Mouse (Mus musculus): ENCODE measurements around the gene Prkn. TPM values are rescaled to one million over a fixed set of nuclear protein-coding genes. Genes with fewer than 3 reads are reported as not detected.

The Prkn gene
- polyA plus RNA-seq, 1 experiment from 2014 or later: 2.2 TPM

- no peak overlapping the region for H3K27ac ChIP-seq (ENCODE audit: low read length)
- no peak for ATAC-seq (ENCODE audit: insufficient read depth, low FRiP score)
- no peak overlapping the region for H3K4me2 ChIP-seq (ENCODE audit: low read depth, low read length)
- H3K27me3 ChIP-seq (ENCODE audit: control insufficient read depth, insufficient read depth, low read length): no peaks in the 10 kb centered on the region
- H3K9me3 ChIP-seq (replicated peaks; ENCODE audit: control insufficient read depth, low read length): no peaks in the 10 kb centered on the region
- no peaks in the 10 kb centered on the region for H3K4me1 ChIP-seq (ENCODE audit: control insufficient read depth, insufficient read depth, low read length)
- no peak overlapping the region for H3K4me3 ChIP-seq (replicated peaks; ENCODE audit: low read length)
- WGBS: 71% methylated on average over 2 of the region's 2 CpGs
- no peaks in the 10 kb centered on the region for H3K36me3 ChIP-seq (ENCODE audit: control insufficient read depth, insufficient read depth, low read length)
- no peak overlapping the region for H3K9ac ChIP-seq (ENCODE audit: low read length)
These were observed 562.2 kb downstream of the Prkn start for GRCm38 (mm10) chr17:11402225-11402875.

- no peaks in the 10 kb centered on the region for H3K36me3 ChIP-seq (ENCODE audit: control insufficient read depth, insufficient read depth, low read length)
These were observed 571.2 kb downstream of the Prkn start for GRCm38 (mm10) chr17:11411414-11411813.

DNA sequence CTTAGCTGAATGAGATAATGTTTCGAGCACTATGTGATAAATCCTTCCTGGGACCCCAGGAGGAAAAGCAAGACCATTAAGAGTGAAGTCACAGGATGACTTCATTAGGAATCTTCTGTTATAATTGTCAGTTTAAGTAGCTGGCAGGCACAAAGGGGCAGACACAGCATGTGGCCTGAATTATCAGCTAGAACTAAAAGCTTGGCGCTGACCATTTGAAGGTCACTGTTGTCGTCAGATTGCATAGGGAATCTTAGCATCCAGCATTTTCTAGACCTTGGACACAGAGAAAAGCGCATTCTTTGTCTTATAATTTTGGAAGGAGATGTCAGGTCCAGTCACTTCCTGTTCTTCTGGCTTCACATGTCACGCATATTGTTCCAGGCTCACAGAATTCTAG is 573.5 kb downstream of the Prkn start:
- WGBS: 78% methylated on average over 5 of the region's 5 CpGs

More at GRCm38 (mm10) chr17:11411414-11411813, 571.2 kb downstream of the Prkn start:
- Histone ChIP-seq H3K9me3 (replicated peaks; ENCODE audit: control insufficient read depth, low read length) (no peaks in the 10 kb centered on the region), H3K27ac (ENCODE audit: low read length) (no peak overlapping the region), H3K4me1 (ENCODE audit: control insufficient read depth, insufficient read depth, low read length) (no peaks in the 10 kb centered on the region), H3K4me2 (ENCODE audit: low read depth, low read length) (no peak overlapping the region), H3K9ac (ENCODE audit: low read length) (no peak overlapping the region), H3K4me3 (replicated peaks; ENCODE audit: low read length) (no peak overlapping the region), H3K27me3 (ENCODE audit: control insufficient read depth, insufficient read depth, low read length) (no peaks in the 10 kb centered on the region)
- WGBS: 41% methylated on average over 10 of the region's 10 CpGs
- no peak for ATAC-seq (ENCODE audit: insufficient read depth, low FRiP score)

DNA sequence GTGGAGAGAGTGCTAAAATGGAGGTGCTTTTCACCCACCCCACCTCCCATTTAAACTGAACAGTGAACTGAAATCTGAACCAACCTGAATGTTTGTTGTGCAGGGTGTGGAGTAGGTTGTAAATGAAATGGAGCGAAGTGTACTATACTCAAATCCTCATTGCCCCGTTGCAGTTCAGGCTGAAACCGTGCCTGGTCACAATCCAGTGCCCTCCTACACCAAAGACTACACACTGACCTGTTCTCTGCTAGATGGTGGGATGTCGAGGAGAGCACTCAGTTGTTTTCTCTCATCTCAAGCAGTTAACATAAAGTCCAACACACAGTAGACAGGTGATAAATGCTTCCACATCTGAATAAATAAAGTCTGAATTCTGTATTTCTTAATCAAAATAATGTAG is 574.1 kb downstream of the Prkn start:
- no peak overlapping the region for H3K27ac ChIP-seq (ENCODE audit: low read length)
- no peak overlapping the region for H3K9ac ChIP-seq (ENCODE audit: low read length)
- no peaks in the 10 kb centered on the region for H3K36me3 ChIP-seq (ENCODE audit: control insufficient read depth, insufficient read depth, low read length)
- H3K27me3 ChIP-seq (ENCODE audit: control insufficient read depth, insufficient read depth, low read length): no peaks in the 10 kb centered on the region
- H3K9me3 ChIP-seq (replicated peaks; ENCODE audit: control insufficient read depth, low read length): no peaks in the 10 kb centered on the region
- H3K4me1 ChIP-seq (ENCODE audit: control insufficient read depth, insufficient read depth, low read length): no peaks in the 10 kb centered on the region
- 67% methylated on average over 4 of the region's 4 CpGs for WGBS
- ATAC-seq (ENCODE audit: insufficient read depth, low FRiP score): no peak
- H3K4me2 ChIP-seq (ENCODE audit: low read depth, low read length): no peak overlapping the region
- no peak overlapping the region for H3K4me3 ChIP-seq (replicated peaks; ENCODE audit: low read length)

More for the DNA sequence above, 573.5 kb downstream of the Prkn start:
- no peaks in the 10 kb centered on the region for H3K36me3 ChIP-seq (ENCODE audit: control insufficient read depth, insufficient read depth, low read length)
- no peak overlapping the region for H3K27ac ChIP-seq (ENCODE audit: low read length)
- no peaks in the 10 kb centered on the region for H3K4me1 ChIP-seq (ENCODE audit: control insufficient read depth, insufficient read depth, low read length)
- H3K4me3 ChIP-seq (replicated peaks; ENCODE audit: low read length): no peak overlapping the region
- no peaks in the 10 kb centered on the region for H3K9me3 ChIP-seq (replicated peaks; ENCODE audit: control insufficient read depth, low read length)
- no peak overlapping the region for H3K4me2 ChIP-seq (ENCODE audit: low read depth, low read length)
- ATAC-seq (ENCODE audit: insufficient read depth, low FRiP score): no peak
- H3K27me3 ChIP-seq (ENCODE audit: control insufficient read depth, insufficient read depth, low read length): no peaks in the 10 kb centered on the region
- H3K9ac ChIP-seq (ENCODE audit: low read length): no peak overlapping the region

- no peak for ATAC-seq (ENCODE audit: insufficient read depth, low FRiP score)
- Histone ChIP-seq H3K36me3 (ENCODE audit: control insufficient read depth, insufficient read depth, low read length) (no peaks in the 10 kb centered on the region), H3K9ac (ENCODE audit: low read length) (no peak overlapping the region), H3K4me1 (ENCODE audit: control insufficient read depth, insufficient read depth, low read length) (no peaks in the 10 kb centered on the region), H3K27me3 (ENCODE audit: control insufficient read depth, insufficient read depth, low read length) (no peaks in the 10 kb centered on the region), H3K27ac (ENCODE audit: low read length) (no peak overlapping the region), H3K9me3 (replicated peaks; ENCODE audit: control insufficient read depth, low read length) (no peaks in the 10 kb centered on the region), H3K4me2 (ENCODE audit: low read depth, low read length) (no peak overlapping the region), H3K4me3 (replicated peaks; ENCODE audit: low read length) (no peak overlapping the region)
- 81% methylated on average over 3 of the region's 3 CpGs for WGBS
These were observed 577.0 kb downstream of the Prkn start for GRCm38 (mm10) chr17:11417150-11417549.

- H3K4me1 ChIP-seq (ENCODE audit: control insufficient read depth, insufficient read depth, low read length): no peaks in the 10 kb centered on the region
- H3K27me3 ChIP-seq (ENCODE audit: control insufficient read depth, insufficient read depth, low read length): no peaks in the 10 kb centered on the region
- no peaks in the 10 kb centered on the region for H3K9me3 ChIP-seq (replicated peaks; ENCODE audit: control insufficient read depth, low read length)
- H3K9ac ChIP-seq (ENCODE audit: low read length): no peak overlapping the region
- ATAC-seq (ENCODE audit: insufficient read depth, low FRiP score): no peak; the same call in 1 of the 2 replicates
- H3K36me3 ChIP-seq (ENCODE audit: control insufficient read depth, insufficient read depth, low read length): no peaks in the 10 kb centered on the region
- H3K4me3 ChIP-seq (replicated peaks; ENCODE audit: low read length): no peak overlapping the region
- no peak overlapping the region for H3K4me2 ChIP-seq (ENCODE audit: low read depth, low read length)
- no peak overlapping the region for H3K27ac ChIP-seq (ENCODE audit: low read length)
- WGBS: 92% methylated on average over 3 of the region's 3 CpGs
These were observed 579.3 kb downstream of the Prkn start for GRCm38 (mm10) chr17:11419484-11419883.

GRCm38 (mm10) chr17:11420839-11421238 is 580.7 kb downstream of the Prkn start:
- Histone ChIP-seq H3K4me3 (replicated peaks; ENCODE audit: low read length) (no peak overlapping the region), H3K4me1 (ENCODE audit: control insufficient read depth, insufficient read depth, low read length) (no peaks in the 10 kb centered on the region), H3K27me3 (ENCODE audit: control insufficient read depth, insufficient read depth, low read length) (no peaks in the 10 kb centered on the region), H3K9ac (ENCODE audit: low read length) (no peak overlapping the region), H3K4me2 (ENCODE audit: low read depth, low read length) (no peak overlapping the region), H3K27ac (ENCODE audit: low read length) (no peak overlapping the region), H3K36me3 (ENCODE audit: control insufficient read depth, insufficient read depth, low read length) (no peaks in the 10 kb centered on the region), H3K9me3 (replicated peaks; ENCODE audit: control insufficient read depth, low read length) (no peaks in the 10 kb centered on the region)
- no peak for ATAC-seq (ENCODE audit: insufficient read depth, low FRiP score)
- WGBS: 50% methylated on average over 6 of the region's 6 CpGs

GRCm38 (mm10) chr17:11421264-11421940 is 581.2 kb downstream of the Prkn start:
- no peak overlapping the region for H3K4me3 ChIP-seq (replicated peaks; ENCODE audit: low read length)
- H3K9me3 ChIP-seq (replicated peaks; ENCODE audit: control insufficient read depth, low read length): no peaks in the 10 kb centered on the region
- no peak overlapping the region for H3K9ac ChIP-seq (ENCODE audit: low read length)
- 34% methylated on average over 5 of the region's 5 CpGs for WGBS
- no peaks in the 10 kb centered on the region for H3K4me1 ChIP-seq (ENCODE audit: control insufficient read depth, insufficient read depth, low read length)
- H3K4me2 ChIP-seq (ENCODE audit: low read depth, low read length): no peak overlapping the region
- H3K27me3 ChIP-seq (ENCODE audit: control insufficient read depth, insufficient read depth, low read length): no peaks in the 10 kb centered on the region
- ATAC-seq (ENCODE audit: insufficient read depth, low FRiP score): no peak
- no peak overlapping the region for H3K27ac ChIP-seq (ENCODE audit: low read length)
- no peaks in the 10 kb centered on the region for H3K36me3 ChIP-seq (ENCODE audit: control insufficient read depth, insufficient read depth, low read length)

GRCm38 (mm10) chr17:11431323-11431722 is 591.1 kb downstream of the Prkn start:
- H3K9ac ChIP-seq (ENCODE audit: low read length): no peak overlapping the region
- H3K4me1 ChIP-seq (ENCODE audit: control insufficient read depth, insufficient read depth, low read length): no peaks in the 10 kb centered on the region
- WGBS: 89% methylated on average over 2 of the region's 2 CpGs
- no peak overlapping the region for H3K4me3 ChIP-seq (replicated peaks; ENCODE audit: low read length)
- no peak overlapping the region for H3K4me2 ChIP-seq (ENCODE audit: low read depth, low read length)
- no peaks in the 10 kb centered on the region for H3K27me3 ChIP-seq (ENCODE audit: control insufficient read depth, insufficient read depth, low read length)
- H3K9me3 ChIP-seq (replicated peaks; ENCODE audit: control insufficient read depth, low read length): no peaks in the 10 kb centered on the region
- ATAC-seq (ENCODE audit: insufficient read depth, low FRiP score): no peak
- no peak overlapping the region for H3K27ac ChIP-seq (ENCODE audit: low read length)
- H3K36me3 ChIP-seq (ENCODE audit: control insufficient read depth, insufficient read depth, low read length): no peaks in the 10 kb centered on the region

Data from stomach, embryonic 16.5 days (tissue).